Mouse (Mus musculus): Measurements from ENCODE around the gene D6Ertd527e.

DNA sequence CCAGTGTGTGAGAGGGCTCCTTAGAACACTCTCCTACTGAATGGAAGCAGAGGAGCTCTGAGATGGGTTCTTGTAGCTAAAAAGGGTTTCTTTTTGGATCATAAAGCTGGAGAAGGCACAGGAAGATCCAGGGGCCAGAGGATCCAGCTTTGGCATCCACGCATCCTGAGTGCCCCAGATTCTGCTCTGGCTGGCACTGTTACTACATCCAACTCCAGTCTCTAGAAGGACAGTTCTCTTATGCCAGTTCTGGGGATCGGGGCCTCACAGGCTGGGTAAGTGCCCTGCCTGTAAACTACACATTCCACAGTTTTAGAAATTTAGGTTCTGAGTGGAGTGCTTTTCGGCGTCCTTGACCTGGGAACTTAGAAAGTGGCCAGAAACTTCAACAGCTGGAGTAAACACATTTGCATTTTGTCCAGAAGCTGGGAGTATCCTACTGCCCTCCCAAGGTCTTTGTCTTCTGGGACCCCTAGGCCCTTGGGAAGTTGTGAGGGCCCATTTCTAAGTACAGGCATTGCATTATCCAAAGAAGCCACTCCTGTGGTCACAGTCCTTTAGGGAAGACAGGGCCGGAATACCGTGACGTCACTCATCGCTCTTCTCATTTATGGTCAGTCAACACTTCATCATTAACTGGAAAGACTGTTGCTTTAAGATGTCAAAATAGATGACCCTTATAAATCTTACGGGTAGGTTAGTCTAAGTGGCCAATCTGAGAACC, 4.1 kb upstream of the D6Ertd527e start:
- TF ChIP-seq POLR2A (IDR thresholded peaks at IDR 0.05; ENCODE audit: low read depth, low read length) (no peak), CTCF (conservative IDR thresholded peaks at IDR 0.05; ENCODE audit: insufficient read depth, insufficient read length, low read depth, low read length) (no peak)
